Mouse (Mus musculus) adrenal gland, adult (tissue): ENCODE measurements around the gene Gpr27.

ENCODE experiments used
- DNase-seq, 2 experiments: peaks; one replicate each; pipeline ENCODE4 v3.0.0; 2022 to 2023; ENCODE audit warnings: low spot score in 1 of 2; ENCODE audit not compliant: inconsistent age in 2 of 2

Gene Gpr27

GRCm38 (mm10) chr6:99742866-99743265 is 50.4 kb downstream of the Gpr27 start:
- DNase-seq: no peak
